In the genomic region with DNA sequence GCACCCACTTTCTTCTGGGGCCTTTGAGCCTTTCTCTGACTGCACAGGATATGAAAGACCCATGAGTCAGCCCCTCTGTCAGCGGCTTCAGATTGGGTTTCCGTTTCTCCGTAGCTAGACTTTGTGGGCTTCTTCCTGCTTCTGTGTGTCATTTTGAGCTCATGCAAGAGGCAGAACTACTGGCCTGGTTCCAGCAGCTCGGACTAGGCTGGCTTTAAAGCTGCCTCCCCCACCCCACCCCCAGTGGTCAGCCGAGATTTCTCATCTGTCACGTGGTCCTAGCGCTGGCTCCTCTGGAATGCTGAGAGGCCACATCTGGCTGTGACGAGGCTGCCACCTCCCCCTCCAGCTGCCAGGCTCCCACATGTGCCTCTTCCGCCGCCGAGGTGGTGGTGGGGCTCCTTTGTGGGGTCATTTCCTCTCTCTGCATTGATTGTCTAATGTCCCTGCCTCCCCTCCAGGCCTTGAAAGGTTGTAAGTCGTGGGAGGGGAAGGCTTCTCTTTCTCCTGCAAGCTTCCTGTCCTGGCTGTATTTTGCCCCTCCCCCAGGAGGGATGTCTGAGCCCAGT, we compare ENCODE assay signal across 8 mouse cellular contexts. TPM values are rescaled to one million over a fixed set of nuclear protein-coding genes. Genes with fewer than 3 reads are reported as not detected.
DNase-seq lines count a peak whose midpoint lies in the region; ATAC-seq lines count a peak whose summit lies in the region.

No protein-coding gene starts in this region.

- peak overlapping the region; percentile 93 for H3K27ac ChIP-seq in embryonic facial prominence, embryonic 13.5 days
- peak overlapping the region; percentile 74 for H3K27ac ChIP-seq in liver, embryonic 13.5 days

- H3K4me3 ChIP-seq in embryonic facial prominence, embryonic 13.5 days = peak overlapping the region; percentile 25
- no peak overlapping the region; the same call in 1 of the 2 replicates for H3K4me3 ChIP-seq in liver, embryonic 13.5 days (replicated peaks)

- H3K9me3 ChIP-seq in embryonic facial prominence, embryonic 13.5 days = no peaks in the 10 kb centered on the region
- H3K9me3 ChIP-seq in liver, embryonic 13.5 days (replicated peaks) = no peaks in the 10 kb centered on the region

- no peaks in the 10 kb centered on the region for H3K27me3 ChIP-seq in embryonic facial prominence, embryonic 13.5 days
- H3K27me3 ChIP-seq in liver, embryonic 13.5 days = peaks cover 22% of the 10 kb centered on the region; the same call in 1 of the 2 replicates

- 0% methylated on average over 12 of the region's 12 CpGs for WGBS in embryonic facial prominence, embryonic 13.5 days
- WGBS in liver, embryonic 13.5 days (ENCODE audit: insufficient replicate concordance) = 1% methylated on average over 12 of the region's 12 CpGs

- peak; percentile 39 for ATAC-seq in embryonic facial prominence, embryonic 13.5 days (ENCODE audit: insufficient number of reproducible peaks, insufficient read depth, low FRiP score, low TSS enrichment, low read depth)
- ATAC-seq in liver, embryonic 13.5 days (ENCODE audit: low read depth) = peak; percentile 53

- peak overlapping the region; percentile 59 for H3K4me2 ChIP-seq in embryonic facial prominence, embryonic 13.5 days
- peak overlapping the region; percentile 45 for H3K4me2 ChIP-seq in liver, embryonic 13.5 days

- peak overlapping the region; percentile 49; the same call in 1 of the 2 replicates for H3K9ac ChIP-seq in embryonic facial prominence, embryonic 13.5 days
- H3K9ac ChIP-seq in liver, embryonic 13.5 days = no peak overlapping the region

- H3K4me1 ChIP-seq in embryonic facial prominence, embryonic 13.5 days = peaks cover 84% of the 10 kb centered on the region
- peaks cover 77% of the 10 kb centered on the region for H3K4me1 ChIP-seq in liver, embryonic 13.5 days (replicated peaks)

- DNase-seq in layer of hippocampus, adult 11-12 months (ENCODE audit: low spot score) = peak; percentile 77
- no peak for DNase-seq in layer of hippocampus, adult 9-10 months (ENCODE audit: low spot score)
- DNase-seq in heart, adult 8-10 months (ENCODE audit: low spot score) = peak; percentile 88
- peak; percentile 84 for DNase-seq in kidney, adult 18-20 months
- DNase-seq in liver, embryonic 13.5 days = peak; percentile 14
- peak; percentile 83 for DNase-seq in naive thymus-derived CD4-positive, alpha-beta T cell, adult 2 months (ENCODE audit: low read depth)
- peak; percentile 67 for DNase-seq in telencephalon, adult 2 months (ENCODE audit: low read depth, low spot score)

- H3K36me3 ChIP-seq in embryonic facial prominence, embryonic 13.5 days = no peaks in the 10 kb centered on the region
- H3K36me3 ChIP-seq in liver, embryonic 13.5 days = no peaks in the 10 kb centered on the region

RNA-seq across cellular contexts. Expression of a gene that starts 4.0 kb away (rescaled TPM):
- polyA plus RNA-seq in embryonic facial prominence, embryonic 13.5 days (2015; fragmentation: Nextera tagmentation; extraction: Ambion mirVana) = not detected in 2 replicates
- total RNA-seq in heart, adult 8-10 months (2022) = not detected
- polyA plus RNA-seq in liver, embryonic 13.5 days (2015; fragmentation: Nextera tagmentation; extraction: Ambion mirVana) = not detected in 2 replicates

RNA-seq across cellular contexts. Expression of a gene that starts 23.6 kb away (rescaled TPM):
- 29.5 and 29.6 TPM in 2 replicates for polyA plus RNA-seq in embryonic facial prominence, embryonic 13.5 days (2015; fragmentation: Nextera tagmentation; extraction: Ambion mirVana)
- total RNA-seq in heart, adult 8-10 months (2022) = 100 to 1,000 TPM in 2 of 4 experiments, 10 to 100 TPM in 2; 96.8 to 104 (median 101) TPM
- polyA plus RNA-seq in liver, embryonic 13.5 days (2015; fragmentation: Nextera tagmentation; extraction: Ambion mirVana) = 50.2 and 57.3 TPM in 2 replicates

RNA-seq across cellular contexts. Expression of a gene that starts 54.3 kb away (rescaled TPM):
- not detected in 2 replicates for polyA plus RNA-seq in embryonic facial prominence, embryonic 13.5 days (2015; fragmentation: Nextera tagmentation; extraction: Ambion mirVana)
- total RNA-seq in heart, adult 8-10 months (2022) = not detected
- not detected in 2 replicates for polyA plus RNA-seq in liver, embryonic 13.5 days (2015; fragmentation: Nextera tagmentation; extraction: Ambion mirVana)
